Mouse (Mus musculus): ENCODE results near the gene Olfr104-ps. TPM values are rescaled to one million over a fixed set of nuclear protein-coding genes. Genes with fewer than 3 reads are reported as not detected.

Olfr104-ps gene
- polyA plus RNA-seq, 1 experiment from 2014 or later, result not detected

Other genes starting within 250 kb of the Olfr104-ps start
- not detected in 2 replicates for gene Olfr92, start 239.5 kb upstream of the Olfr104-ps start, polyA plus RNA-seq (2014; fragmentation: Nextera tagmentation; extraction: Ambion mirVana)
- gene Olfr93, start 198.1 kb upstream of the Olfr104-ps start, polyA plus RNA-seq (2014; fragmentation: Nextera tagmentation; extraction: Ambion mirVana), result not detected in 2 replicates
- gene Ubd, start 165.7 kb upstream of the Olfr104-ps start, polyA plus RNA-seq (2014; fragmentation: Nextera tagmentation; extraction: Ambion mirVana), result not detected in 2 replicates
- 0.19 TPM in 1 of 2 replicates, not detected in the other for gene Olfr94, start 158.6 kb upstream of the Olfr104-ps start, polyA plus RNA-seq (2014; fragmentation: Nextera tagmentation; extraction: Ambion mirVana)
- 0.05 TPM in 1 of 2 replicates, not detected in the other for gene Olfr95, start 146.5 kb upstream of the Olfr104-ps start, polyA plus RNA-seq (2014; fragmentation: Nextera tagmentation; extraction: Ambion mirVana)
- not detected in 2 replicates for gene Olfr96, start 139.4 kb upstream of the Olfr104-ps start, polyA plus RNA-seq (2014; fragmentation: Nextera tagmentation; extraction: Ambion mirVana)
- not detected in 2 replicates for gene Olfr97, start 122.3 kb upstream of the Olfr104-ps start, polyA plus RNA-seq (2014; fragmentation: Nextera tagmentation; extraction: Ambion mirVana)
- not detected in 2 replicates for gene Olfr98, start 95.8 kb upstream of the Olfr104-ps start, polyA plus RNA-seq (2014; fragmentation: Nextera tagmentation; extraction: Ambion mirVana)
- gene H2-M3, start 89.4 kb upstream of the Olfr104-ps start, polyA plus RNA-seq (2014; fragmentation: Nextera tagmentation; extraction: Ambion mirVana), result 0.42 and 0.91 TPM in 2 replicates
- not detected in 2 replicates for gene Olfr99, start 76.1 kb upstream of the Olfr104-ps start, polyA plus RNA-seq (2014; fragmentation: Nextera tagmentation; extraction: Ambion mirVana)
- not detected in 2 replicates for gene Olfr101, start 55.3 kb upstream of the Olfr104-ps start, polyA plus RNA-seq (2014; fragmentation: Nextera tagmentation; extraction: Ambion mirVana)
- not detected in 2 replicates for gene Olfr102, start 42.5 kb upstream of the Olfr104-ps start, polyA plus RNA-seq (2014; fragmentation: Nextera tagmentation; extraction: Ambion mirVana)
- not detected in 2 replicates for gene Olfr103, start 19.9 kb upstream of the Olfr104-ps start, polyA plus RNA-seq (2014; fragmentation: Nextera tagmentation; extraction: Ambion mirVana)
- not detected in 2 replicates for gene Olfr105-ps, start 19.5 kb downstream of the Olfr104-ps start, polyA plus RNA-seq (2014; fragmentation: Nextera tagmentation; extraction: Ambion mirVana)
- not detected in 2 replicates for gene Olfr106-ps, start 30.8 kb downstream of the Olfr104-ps start, polyA plus RNA-seq (2014; fragmentation: Nextera tagmentation; extraction: Ambion mirVana)
- not detected in 2 replicates for gene Olfr107, start 39.6 kb downstream of the Olfr104-ps start, polyA plus RNA-seq (2014; fragmentation: Nextera tagmentation; extraction: Ambion mirVana)
- gene Olfr108, start 85.9 kb downstream of the Olfr104-ps start, polyA plus RNA-seq (2014; fragmentation: Nextera tagmentation; extraction: Ambion mirVana), result not detected in 2 replicates
- not detected in 2 replicates for gene Olfr109, start 99.3 kb downstream of the Olfr104-ps start, polyA plus RNA-seq (2014; fragmentation: Nextera tagmentation; extraction: Ambion mirVana)
- gene H2-M2, start 124.0 kb downstream of the Olfr104-ps start, polyA plus RNA-seq (2014; fragmentation: Nextera tagmentation; extraction: Ambion mirVana), result not detected in 2 replicates
- gene Olfr110, start 132.9 kb downstream of the Olfr104-ps start, polyA plus RNA-seq (2014; fragmentation: Nextera tagmentation; extraction: Ambion mirVana), result not detected in 2 replicates
- not detected in 2 replicates for gene Olfr111, start 148.4 kb downstream of the Olfr104-ps start, polyA plus RNA-seq (2014; fragmentation: Nextera tagmentation; extraction: Ambion mirVana)
- gene Olfr112, start 209.9 kb downstream of the Olfr104-ps start, polyA plus RNA-seq (2014; fragmentation: Nextera tagmentation; extraction: Ambion mirVana), result not detected in 2 replicates
- gene Olfr113, start 218.1 kb downstream of the Olfr104-ps start, polyA plus RNA-seq (2014; fragmentation: Nextera tagmentation; extraction: Ambion mirVana), result not detected in 2 replicates
- gene Olfr114, start 233.2 kb downstream of the Olfr104-ps start, polyA plus RNA-seq (2014; fragmentation: Nextera tagmentation; extraction: Ambion mirVana), result not detected in 2 replicates